Mouse (Mus musculus) liver, embryonic 13.5 days (tissue): ENCODE measurements around the gene Adamts17. TPM values are rescaled to one million over a fixed set of nuclear protein-coding genes. Genes with fewer than 3 reads are reported as not detected.

ENCODE experiments used
- ATAC-seq: fragments of 200-750 bp; cut with Nextera tagmentation; 2 replicates; pipeline ENCODE4 v1.8.0; 2017; ENCODE audit warnings: low read depth, mild to moderate bottlenecking, moderate number of reproducible peaks, moderate library complexity
- DNase-seq: peaks from one replicate; pipeline ENCODE4 v3.0.0; 2022
- H3K27ac ChIP-seq: fragments of 300-500 bp; sonication (generic); 2 replicates; pipeline ENCODE4 v1.5.1; 2015; ENCODE audit warnings: moderate library complexity, mild to moderate bottlenecking, inconsistent platforms
- H3K27me3 ChIP-seq: fragments of 300-500 bp; sonication (generic); 2 replicates; pipeline ENCODE4 v1.6.1; 2015; ENCODE audit warnings: mild to moderate bottlenecking, inconsistent platforms
- H3K36me3 ChIP-seq: fragments of 300-500 bp; sonication (generic); 2 replicates; pipeline ENCODE4 v1.6.1; 2015; ENCODE audit warnings: mild to moderate bottlenecking, inconsistent platforms
- H3K4me1 ChIP-seq: fragments of 300-500 bp; sonication (generic); replicated peaks from 2 replicates; pipeline ENCODE4 v1.6.1; 2015; ENCODE audit warnings: inconsistent platforms
- H3K4me2 ChIP-seq: fragments of 300-500 bp; sonication (generic); 2 replicates; pipeline ENCODE4 v1.6.1; 2015; ENCODE audit warnings: inconsistent platforms, mild to moderate bottlenecking, moderate library complexity
- H3K4me3 ChIP-seq: fragments of 300-500 bp; sonication (generic); replicated peaks from 2 replicates; pipeline ENCODE4 v1.5.1; 2015; ENCODE audit warnings: mild to moderate bottlenecking, inconsistent platforms
- H3K9ac ChIP-seq: fragments of 300-500 bp; sonication (generic); 2 replicates; pipeline ENCODE4 v1.6.1; 2015; ENCODE audit warnings: mild to moderate bottlenecking, inconsistent platforms
- H3K9me3 ChIP-seq: fragments of 300-500 bp; sonication (generic); replicated peaks from 2 replicates; pipeline ENCODE4 v1.6.1; 2016; ENCODE audit warnings: inconsistent platforms
- WGBS: fragments of 180-500 bp; shearing (Covaris S2); methylation state at CpG from one replicate; pipeline ENCODE4 v1.1.7; 2015; ENCODE audit not compliant: insufficient replicate concordance; 5-methylcytosine and 5-hydroxymethylcytosine counted together
- polyA plus RNA-seq: library from polyadenylated mRNA; unstranded; fragments of >200 nt; fragmentation: Nextera tagmentation; extraction: Ambion mirVana; gene quantifications from 2 replicates; pipeline ENCODE4 v1.2.1, GENCODE M21; 2015

Adamts17 gene
- polyA plus RNA-seq, 1 experiment from 2014 or later = 0.33 TPM

GRCm38 (mm10) chr7:67054876-67055275 lies 215.3 kb downstream of the Adamts17 start:
- Histone ChIP-seq H3K9ac (no peak overlapping the region), H3K4me2 (no peak overlapping the region), H3K27me3 (no peaks in the 10 kb centered on the region), H3K9me3 (no peaks in the 10 kb centered on the region), H3K4me3 (no peak overlapping the region), H3K36me3 (no peaks in the 10 kb centered on the region), H3K27ac (no peak overlapping the region), H3K4me1 (no peaks in the 10 kb centered on the region)
- no peak for DNase-seq
- 52% methylated on average over 3 of the region's 3 CpGs for WGBS
- ATAC-seq = no peak

- no peaks in the 10 kb centered on the region for H3K27me3 ChIP-seq
- no peak overlapping the region for H3K27ac ChIP-seq
- H3K4me2 ChIP-seq = no peak overlapping the region
- no peak overlapping the region for H3K4me3 ChIP-seq
- no peaks in the 10 kb centered on the region for H3K4me1 ChIP-seq
- ATAC-seq (no peak), DNase-seq (no peak)
- 44% methylated on average over 3 of the region's 3 CpGs for WGBS
- H3K9me3 ChIP-seq = no peaks in the 10 kb centered on the region
- no peaks in the 10 kb centered on the region for H3K36me3 ChIP-seq
- H3K9ac ChIP-seq = no peak overlapping the region
Observed at GRCm38 (mm10) chr7:67055510-67055909, 216.0 kb downstream of the Adamts17 start.

- H3K4me1 ChIP-seq = no peaks in the 10 kb centered on the region
- no peak overlapping the region for H3K9ac ChIP-seq
- no peak overlapping the region for H3K27ac ChIP-seq
- DNase-seq (no peak), ATAC-seq (no peak)
- no peak overlapping the region for H3K4me3 ChIP-seq
- no peak overlapping the region for H3K4me2 ChIP-seq
- H3K9me3 ChIP-seq = no peaks in the 10 kb centered on the region
- WGBS = 68% methylated on average over 9 of the region's 9 CpGs
- H3K27me3 ChIP-seq = no peaks in the 10 kb centered on the region
- H3K36me3 ChIP-seq = no peaks in the 10 kb centered on the region
Observed at GRCm38 (mm10) chr7:67061756-67062155, 222.2 kb downstream of the Adamts17 start.

- no peaks in the 10 kb centered on the region for H3K27me3 ChIP-seq
- DNase-seq = no peak
- H3K4me3 ChIP-seq = no peak overlapping the region
- no peaks in the 10 kb centered on the region for H3K36me3 ChIP-seq
- H3K9ac ChIP-seq = no peak overlapping the region
- H3K4me1 ChIP-seq = no peaks in the 10 kb centered on the region
- no peak overlapping the region for H3K4me2 ChIP-seq
- ATAC-seq = no peak
- H3K27ac ChIP-seq = no peak overlapping the region
- H3K9me3 ChIP-seq = no peaks in the 10 kb centered on the region
- 47% methylated on average over 2 of the region's 2 CpGs for WGBS
Observed at GRCm38 (mm10) chr7:67062571-67062970, 223.0 kb downstream of the Adamts17 start.

- 64% methylated on average over 10 of the region's 10 CpGs for WGBS
- H3K4me2 ChIP-seq = no peak overlapping the region
- no peak for ATAC-seq
- no peaks in the 10 kb centered on the region for H3K27me3 ChIP-seq
- DNase-seq = no peak
- H3K4me1 ChIP-seq = no peaks in the 10 kb centered on the region
- H3K27ac ChIP-seq = no peak overlapping the region
- H3K36me3 ChIP-seq = no peaks in the 10 kb centered on the region
- H3K4me3 ChIP-seq = no peak overlapping the region
- H3K9ac ChIP-seq = no peak overlapping the region
- H3K9me3 ChIP-seq = no peaks in the 10 kb centered on the region
Observed at GRCm38 (mm10) chr7:67064627-67065305, 225.2 kb downstream of the Adamts17 start.

- 60% methylated on average over 4 of the region's 4 CpGs for WGBS
- H3K4me2 ChIP-seq = no peak overlapping the region
- no peak for DNase-seq
- H3K9ac ChIP-seq = no peak overlapping the region
- no peaks in the 10 kb centered on the region for H3K9me3 ChIP-seq
- H3K36me3 ChIP-seq = no peaks in the 10 kb centered on the region
- no peaks in the 10 kb centered on the region for H3K27me3 ChIP-seq
- no peak for ATAC-seq
- no peak overlapping the region for H3K4me3 ChIP-seq
- no peak overlapping the region for H3K27ac ChIP-seq
- no peaks in the 10 kb centered on the region for H3K4me1 ChIP-seq
Observed at GRCm38 (mm10) chr7:67065631-67066030, 226.1 kb downstream of the Adamts17 start.

GRCm38 (mm10) chr7:67072015-67072685 lies 232.6 kb downstream of the Adamts17 start:
- H3K27me3 ChIP-seq = no peaks in the 10 kb centered on the region
- no peak overlapping the region for H3K9ac ChIP-seq
- ATAC-seq = no peak
- H3K4me3 ChIP-seq = no peak overlapping the region
- no peaks in the 10 kb centered on the region for H3K36me3 ChIP-seq
- H3K27ac ChIP-seq = no peak overlapping the region
- H3K9me3 ChIP-seq = no peaks in the 10 kb centered on the region
- WGBS = 56% methylated on average over 10 of the region's 10 CpGs
- no peak for DNase-seq
- H3K4me2 ChIP-seq = no peak overlapping the region
- H3K4me1 ChIP-seq = no peaks in the 10 kb centered on the region

GRCm38 (mm10) chr7:67082751-67083150 lies 243.2 kb downstream of the Adamts17 start:
- no peak overlapping the region for H3K9ac ChIP-seq
- DNase-seq (no peak), ATAC-seq (no peak)
- WGBS = 76% methylated on average over 10 of the region's 10 CpGs
- no peak overlapping the region for H3K27ac ChIP-seq
- no peaks in the 10 kb centered on the region for H3K9me3 ChIP-seq
- H3K4me2 ChIP-seq = no peak overlapping the region
- no peaks in the 10 kb centered on the region for H3K36me3 ChIP-seq
- no peak overlapping the region for H3K4me3 ChIP-seq
- no peaks in the 10 kb centered on the region for H3K4me1 ChIP-seq
- H3K27me3 ChIP-seq = no peaks in the 10 kb centered on the region

- DNase-seq (no peak), ATAC-seq (no peak)
- Histone ChIP-seq H3K9me3 (no peaks in the 10 kb centered on the region), H3K4me1 (no peaks in the 10 kb centered on the region), H3K36me3 (no peaks in the 10 kb centered on the region), H3K27ac (no peak overlapping the region), H3K4me3 (no peak overlapping the region), H3K9ac (no peak overlapping the region), H3K4me2 (no peak overlapping the region), H3K27me3 (no peaks in the 10 kb centered on the region)
- WGBS = 58% methylated on average over 6 of the region's 6 CpGs
Observed at GRCm38 (mm10) chr7:67087759-67088158, 248.2 kb downstream of the Adamts17 start.

- no peaks in the 10 kb centered on the region for H3K36me3 ChIP-seq
Observed at GRCm38 (mm10) chr7:67097096-67097495, 257.6 kb downstream of the Adamts17 start.

GRCm38 (mm10) chr7:67101418-67101973 lies 262.0 kb downstream of the Adamts17 start:
- no peak for DNase-seq
- no peaks in the 10 kb centered on the region for H3K36me3 ChIP-seq
- H3K9ac ChIP-seq = no peak overlapping the region
- H3K4me3 ChIP-seq = no peak overlapping the region
- no peak overlapping the region for H3K27ac ChIP-seq
- no peak overlapping the region for H3K4me2 ChIP-seq
- no peak for ATAC-seq
- 55% methylated on average over 3 of the region's 3 CpGs for WGBS
- H3K27me3 ChIP-seq = no peaks in the 10 kb centered on the region
- H3K9me3 ChIP-seq = no peaks in the 10 kb centered on the region
- no peaks in the 10 kb centered on the region for H3K4me1 ChIP-seq

More at GRCm38 (mm10) chr7:67097096-67097495, 257.6 kb downstream of the Adamts17 start:
- WGBS = 65% methylated on average over 2 of the region's 2 CpGs
- ATAC-seq (no peak), DNase-seq (no peak)
- Histone ChIP-seq H3K9me3 (no peaks in the 10 kb centered on the region), H3K4me2 (no peak overlapping the region), H3K4me1 (no peaks in the 10 kb centered on the region), H3K4me3 (no peak overlapping the region), H3K9ac (no peak overlapping the region), H3K27ac (no peak overlapping the region), H3K27me3 (no peaks in the 10 kb centered on the region)
